ENCODE assay signal across 8 mouse cellular contexts in the genomic region with DNA sequence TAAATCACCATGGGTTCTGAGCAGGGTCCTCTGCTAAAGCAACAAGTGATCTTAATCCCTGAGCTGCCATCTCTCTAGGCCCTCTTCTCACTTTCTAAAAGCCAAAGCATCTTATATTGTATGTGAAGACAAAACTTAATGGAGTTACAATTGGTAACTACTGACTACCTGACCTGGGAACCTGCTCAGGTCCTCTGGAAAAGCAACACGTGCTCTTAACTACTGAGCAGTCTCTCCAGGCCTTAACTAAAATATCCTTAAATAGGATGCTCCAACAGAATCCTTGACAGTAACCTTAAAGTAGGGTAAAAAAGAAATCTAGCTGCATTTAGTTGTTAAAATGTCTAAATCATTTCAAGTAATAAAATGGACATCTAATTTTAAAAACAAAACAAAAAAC. TPM values are rescaled to one million over a fixed set of nuclear protein-coding genes. Genes with fewer than 3 reads are reported as not detected.
DNase-seq lines count a peak whose midpoint lies in the region; ATAC-seq and TF ChIP-seq lines count a peak whose summit lies in the region.

No protein-coding gene starts in this region.

- ATAC-seq in kidney, embryonic 15.5 days (replicated peaks; ENCODE audit: low FRiP score) = no peak
- no peak for ATAC-seq in embryonic facial prominence, embryonic 11.5 days (replicated peaks; ENCODE audit: insufficient number of reproducible peaks, low FRiP score, low TSS enrichment, low read depth)
- no peak for ATAC-seq in intestine, embryonic 14.5 days (replicated peaks; ENCODE audit: low FRiP score, low TSS enrichment, low read depth)
- no peak for ATAC-seq in midbrain, postnatal 0 days (ENCODE audit: low FRiP score)
- ATAC-seq in inflammation-experienced regulatory T-cells, adult 6 months = no peak

- H3K4me3 ChIP-seq in kidney, embryonic 15.5 days (replicated peaks) = peak overlapping the region; percentile 83
- peak overlapping the region; percentile 89 for H3K4me3 ChIP-seq in embryonic facial prominence, embryonic 11.5 days (ENCODE audit: low read depth, low read length)
- peak overlapping the region; percentile 80 for H3K4me3 ChIP-seq in intestine, embryonic 14.5 days (ENCODE audit: low read depth, low read length)
- peak overlapping the region; percentile 88 for H3K4me3 ChIP-seq in midbrain, postnatal 0 days (ENCODE audit: low read depth, low read length)

- 33% methylated on average over 1 of the region's 1 CpGs for WGBS in kidney, embryonic 15.5 days
- WGBS in embryonic facial prominence, embryonic 11.5 days = 50% methylated on average over 1 of the region's 1 CpGs
- 41% methylated on average over 1 of the region's 1 CpGs for WGBS in intestine, embryonic 14.5 days
- WGBS in midbrain, postnatal 0 days = 36% methylated on average over 1 of the region's 1 CpGs

- no peak for DNase-seq in kidney, postnatal 25 days
- DNase-seq in embryonic facial prominence, embryonic 11.5 days (ENCODE audit: low spot score) = no peak
- DNase-seq in intestine, embryonic 14.5 days (ENCODE audit: low spot score) = no peak
- DNase-seq in midbrain, postnatal 0 days (ENCODE audit: low spot score) = no peak
- no peak for DNase-seq in thymus, postnatal 0 days (ENCODE audit: low spot score)
- no peak for DNase-seq in urinary bladder, postnatal 14 days (ENCODE audit: low spot score)

- H3K9ac ChIP-seq in kidney, embryonic 15.5 days = peak overlapping the region; percentile 76
- H3K9ac ChIP-seq in embryonic facial prominence, embryonic 11.5 days (replicated peaks; ENCODE audit: low read length) = no peak overlapping the region
- peak overlapping the region; percentile 81; the same call in 1 of the 2 replicates for H3K9ac ChIP-seq in intestine, embryonic 14.5 days (ENCODE audit: low read length)
- peak overlapping the region; percentile 86; the same call in 1 of the 2 replicates for H3K9ac ChIP-seq in midbrain, postnatal 0 days (replicated peaks; ENCODE audit: low read length, poor library complexity, severe bottlenecking)

- H3K9me3 ChIP-seq in kidney, embryonic 15.5 days (replicated peaks) = no peaks in the 10 kb centered on the region
- H3K9me3 ChIP-seq in embryonic facial prominence, embryonic 11.5 days (replicated peaks; ENCODE audit: control insufficient read depth, low read length) = no peaks in the 10 kb centered on the region
- no peaks in the 10 kb centered on the region for H3K9me3 ChIP-seq in intestine, embryonic 14.5 days (ENCODE audit: control insufficient read depth, low read length)
- H3K9me3 ChIP-seq in midbrain, postnatal 0 days (ENCODE audit: low read length) = no peaks in the 10 kb centered on the region

- no peaks in the 10 kb centered on the region for H3K27me3 ChIP-seq in kidney, embryonic 15.5 days
- no peaks in the 10 kb centered on the region for H3K27me3 ChIP-seq in embryonic facial prominence, embryonic 11.5 days (ENCODE audit: control insufficient read depth, insufficient read depth, low read length)
- H3K27me3 ChIP-seq in intestine, embryonic 14.5 days (replicated peaks; ENCODE audit: control insufficient read depth, insufficient read depth, low read length) = no peaks in the 10 kb centered on the region
- no peaks in the 10 kb centered on the region for H3K27me3 ChIP-seq in midbrain, postnatal 0 days (ENCODE audit: insufficient read depth, low read length)

- peak overlapping the region; percentile 81 for H3K4me2 ChIP-seq in kidney, embryonic 15.5 days
- peak overlapping the region; percentile 67 for H3K4me2 ChIP-seq in embryonic facial prominence, embryonic 11.5 days (ENCODE audit: low read depth, low read length)
- peak overlapping the region; percentile 80 for H3K4me2 ChIP-seq in intestine, embryonic 14.5 days (ENCODE audit: low read length)
- H3K4me2 ChIP-seq in midbrain, postnatal 0 days (ENCODE audit: low read depth, low read length, poor library complexity, severe bottlenecking) = peak overlapping the region; percentile 94

- no peak overlapping the region for H3K27ac ChIP-seq in kidney, embryonic 15.5 days
- no peak overlapping the region for H3K27ac ChIP-seq in embryonic facial prominence, embryonic 11.5 days (replicated peaks; ENCODE audit: low read depth, low read length)
- H3K27ac ChIP-seq in intestine, embryonic 14.5 days (ENCODE audit: low read depth) = no peak overlapping the region
- no peak overlapping the region for H3K27ac ChIP-seq in midbrain, postnatal 0 days (ENCODE audit: low read depth, low read length)

- H3K36me3 ChIP-seq in kidney, embryonic 15.5 days = peaks cover 3% of the 10 kb centered on the region; the same call in 1 of the 2 replicates
- no peaks in the 10 kb centered on the region for H3K36me3 ChIP-seq in embryonic facial prominence, embryonic 11.5 days (replicated peaks; ENCODE audit: control insufficient read depth, insufficient read depth, low read depth, low read length)
- H3K36me3 ChIP-seq in intestine, embryonic 14.5 days (ENCODE audit: control insufficient read depth, insufficient read depth, low read length) = no peaks in the 10 kb centered on the region
- no peaks in the 10 kb centered on the region for H3K36me3 ChIP-seq in midbrain, postnatal 0 days (ENCODE audit: insufficient read depth, low read length)

- no peak for TF ChIP-seq CTCF in midbrain, postnatal 0 days (IDR thresholded peaks at IDR 0.05)

- peaks cover 19% of the 10 kb centered on the region for H3K4me1 ChIP-seq in kidney, embryonic 15.5 days
- no peaks in the 10 kb centered on the region for H3K4me1 ChIP-seq in embryonic facial prominence, embryonic 11.5 days (ENCODE audit: control insufficient read depth, insufficient read depth, low read length)
- H3K4me1 ChIP-seq in intestine, embryonic 14.5 days (replicated peaks; ENCODE audit: control insufficient read depth, insufficient read depth, low read length) = peaks cover 9% of the 10 kb centered on the region; the same call in 1 of the 2 replicates
- H3K4me1 ChIP-seq in midbrain, postnatal 0 days (ENCODE audit: insufficient read depth, low read length) = peaks cover 6% of the 10 kb centered on the region; the same call in 1 of the 2 replicates

RNA-seq across cellular contexts. Expression of a gene that starts 1.6 kb away (rescaled TPM):
- 22.4 and 24.0 TPM in 2 replicates for polyA plus RNA-seq in kidney, embryonic 15.5 days (2015; fragmentation: Nextera tagmentation; extraction: Ambion mirVana)
- 37.0 and 38.0 TPM in 2 replicates for polyA plus RNA-seq in embryonic facial prominence, embryonic 11.5 days (2014; fragmentation: Nextera tagmentation; extraction: Ambion mirVana)
- polyA plus RNA-seq in intestine, embryonic 14.5 days (2014; fragmentation: Nextera tagmentation; extraction: Ambion mirVana) = 34.9 and 37.6 TPM in 2 replicates
- total RNA-seq in midbrain, postnatal 0 days (2014; rRNA removed) = 11.3 and 19.4 TPM in 2 replicates
- 6.7 and 11.7 TPM in 2 replicates for polyA plus RNA-seq in midbrain, postnatal 0 days (2015; fragmentation: Nextera tagmentation; extraction: Ambion mirVana)
- polyA plus RNA-seq in thymus, postnatal 0 days (2015; fragmentation: Nextera tagmentation; extraction: Ambion mirVana) = 14.0 and 19.6 TPM in 2 replicates
- 10 to 100 TPM; 24.6 to 32.2 (median 29.7) TPM for polyA plus RNA-seq in inflammation-experienced regulatory T-cells, adult 6 months (2017; shearing (Covaris generic))
